Mouse (Mus musculus) forebrain, embryonic 10.5 days (tissue): ENCODE results near the gene Trim7. TPM values are rescaled to one million over a fixed set of nuclear protein-coding genes. Genes with fewer than 3 reads are reported as not detected.

Experiments
- polyA plus RNA-seq: library from polyadenylated mRNA; unstranded; fragments of >200 nt; fragmentation: Nextera tagmentation; extraction: Ambion mirVana; gene quantifications from 2 replicates; pipeline ENCODE4 v1.2.1, GENCODE M21; 2016

Trim7 gene
- polyA plus RNA-seq, 1 experiment from 2014 or later = 0.31 TPM

Other genes starting within 250 kb of the Trim7 start
- gene Rack1, start 25.8 kb upstream of the Trim7 start, polyA plus RNA-seq = 850 and 861 TPM in 2 replicates
- 4.0 and 4.6 TPM in 2 replicates for gene Trim41, start 8.8 kb upstream of the Trim7 start, polyA plus RNA-seq
- 2.3 and 4.3 TPM in 2 replicates for gene Gm12184, start 515 bp downstream of the Trim7 start, polyA plus RNA-seq
- 1.2 and 1.6 TPM in 2 replicates for gene Irgm1, start 45.5 kb downstream of the Trim7 start, polyA plus RNA-seq
- 0.06 TPM in 1 of 2 replicates, not detected in the other for gene Gm5431, start 76.1 kb downstream of the Trim7 start, polyA plus RNA-seq
- 1.4 and 1.5 TPM in 2 replicates for gene Psme2b, start 120.0 kb downstream of the Trim7 start, polyA plus RNA-seq
- not detected in 2 replicates for gene Olfr56, start 152.7 kb downstream of the Trim7 start, polyA plus RNA-seq
- gene 9930111J21Rik1, start 153.3 kb downstream of the Trim7 start, polyA plus RNA-seq = 0.22 and 0.45 TPM in 2 replicates
- not detected in 2 replicates for gene Gm12185, start 166.1 kb downstream of the Trim7 start, polyA plus RNA-seq
- gene Tgtp1, start 168.0 kb downstream of the Trim7 start, polyA plus RNA-seq = not detected in 2 replicates
- gene 9930111J21Rik2, start 225.1 kb downstream of the Trim7 start, polyA plus RNA-seq = 0.12 and 0.32 TPM in 2 replicates
- not detected in 2 replicates for gene Tgtp2, start 238.1 kb downstream of the Trim7 start, polyA plus RNA-seq